Comparison of ENCODE assay signal across 8 mouse cellular contexts in genomic region chr7:45708221-45708761, GRCm38 (mm10). TPM values are rescaled to one million over a fixed set of nuclear protein-coding genes. Genes with fewer than 3 reads are reported as not detected.
DNase-seq lines count a peak whose midpoint lies in the region; ATAC-seq and TF ChIP-seq lines count a peak whose summit lies in the region.

No protein-coding gene starts in this region.

- no peak for ATAC-seq in intestine, embryonic 14.5 days (replicated peaks; ENCODE audit: low FRiP score, low TSS enrichment, low read depth)
- ATAC-seq in liver, postnatal 0 days, result no peak

- no peak for TF ChIP-seq CTCF in MEL (IDR thresholded peaks at IDR 0.05 in 2 of 3, conservative IDR thresholded peaks at IDR 0.05 in 1 of 3; ENCODE audit: control insufficient read depth in 1 of 3, insufficient read depth in 1 of 3, low read depth in 2 of 3, low read length in 3 of 3, poor library complexity in 1 of 3, severe bottlenecking in 1 of 3)
- no peak for TF ChIP-seq CTCF in gastrocnemius, adult 2 months (IDR thresholded peaks at IDR 0.05)
- no peak for TF ChIP-seq CTCF in liver, postnatal 0 days (IDR thresholded peaks at IDR 0.05; ENCODE audit: low read depth)

- peak; percentile 56 to 58 for DNase-seq in B cell, adult 2 months
- DNase-seq in MEL (ENCODE audit: low read depth, low spot score), result peak; percentile 72
- peak; percentile 84 for DNase-seq in gastrocnemius, adult 2 months
- no peak for DNase-seq in intestine, embryonic 14.5 days (ENCODE audit: low spot score)
- no peak for DNase-seq in liver, postnatal 0 days
- no peak for DNase-seq in left cerebral cortex, postnatal 10 days (ENCODE audit: extremely low spot score in 1 of 2, low spot score in 2 of 2)
- no peak for DNase-seq in right cerebral cortex, adult 18-20 months
- DNase-seq in Muller cell, postnatal 12 days (ENCODE audit: inconsistent ontology term), result no peak

- peak overlapping the region; percentile 50 to 54 for H3K4me3 ChIP-seq in MEL (ENCODE audit: control insufficient read depth in 1 of 2, insufficient read depth in 1 of 2, low read depth in 2 of 2, low read length in 2 of 2)
- H3K4me3 ChIP-seq in gastrocnemius, adult 2 months, result peak overlapping the region; percentile 79
- no peak overlapping the region for H3K4me3 ChIP-seq in intestine, embryonic 14.5 days (ENCODE audit: low read depth, low read length)
- no peak overlapping the region for H3K4me3 ChIP-seq in liver, postnatal 0 days (ENCODE audit: low read depth, low read length)

- no peaks in the 10 kb centered on the region for H3K9me3 ChIP-seq in MEL (replicated peaks; ENCODE audit: insufficient read depth, low read length)
- no peaks in the 10 kb centered on the region for H3K9me3 ChIP-seq in intestine, embryonic 14.5 days (ENCODE audit: control insufficient read depth, low read length)
- no peaks in the 10 kb centered on the region for H3K9me3 ChIP-seq in liver, postnatal 0 days (ENCODE audit: low read length)

- no peak for TF ChIP-seq RAD21 in MEL (IDR thresholded peaks at IDR 0.05; ENCODE audit: low read depth, low read length)

- no peak for TF ChIP-seq EP300 in MEL (IDR thresholded peaks at IDR 0.05; ENCODE audit: low read depth in 1 of 2, low read length in 2 of 2)
- no peak for TF ChIP-seq EP300 in liver, postnatal 0 days (IDR thresholded peaks at IDR 0.05; ENCODE audit: low read depth)

- 30% methylated on average over 13 of the region's 13 CpGs for WGBS in intestine, embryonic 14.5 days
- WGBS in liver, postnatal 0 days (ENCODE audit: insufficient replicate concordance), result 44% methylated on average over 13 of the region's 13 CpGs

- peak overlapping the region; percentile 81 for H3K9ac ChIP-seq in MEL (ENCODE audit: control insufficient read depth, low read depth, low read length, poor library complexity, severe bottlenecking)
- no peak overlapping the region for H3K9ac ChIP-seq in intestine, embryonic 14.5 days (ENCODE audit: low read length)
- peak overlapping the region; percentile 49 for H3K9ac ChIP-seq in liver, postnatal 0 days (replicated peaks)

- intact Hi-C loops in gastrocnemius, adult 2 months (cut with DNase I), result no loop called here
- intact Hi-C loops in left cerebral cortex, postnatal 10 days (cut with DNase I), result no loop called here

- no peaks in the 10 kb centered on the region for H3K27me3 ChIP-seq in MEL (ENCODE audit: control insufficient read depth in 1 of 2, insufficient read depth in 2 of 2, low read length in 2 of 2)
- H3K27me3 ChIP-seq in intestine, embryonic 14.5 days (replicated peaks; ENCODE audit: control insufficient read depth, insufficient read depth, low read length), result no peaks in the 10 kb centered on the region
- no peaks in the 10 kb centered on the region for H3K27me3 ChIP-seq in liver, postnatal 0 days (ENCODE audit: insufficient read depth, low read length)

- H3K4me1 ChIP-seq in MEL (ENCODE audit: control insufficient read depth in 1 of 2, insufficient read depth in 2 of 2, low read length in 2 of 2), result peaks cover 0 to 12% of the 10 kb centered on the region in 2 experiments; a peak in 1 of 4 replicates
- peaks cover 36% of the 10 kb centered on the region for H3K4me1 ChIP-seq in intestine, embryonic 14.5 days (replicated peaks; ENCODE audit: control insufficient read depth, insufficient read depth, low read length)
- peaks cover 59% of the 10 kb centered on the region for H3K4me1 ChIP-seq in liver, postnatal 0 days (ENCODE audit: insufficient read depth)

- peaks cover 7% of the 10 kb centered on the region for H3K79me2 ChIP-seq in MEL (ENCODE audit: control insufficient read depth, insufficient read depth, low read length, poor library complexity)

- no peak for TF ChIP-seq POLR2A in MEL (IDR thresholded peaks at IDR 0.05; ENCODE audit: control insufficient read depth in 1 of 2, insufficient read depth in 1 of 2, low read depth in 1 of 2, low read length in 2 of 2, poor library complexity in 1 of 2)

- peak overlapping the region; percentile 97 for H3K27ac ChIP-seq in MEL (ENCODE audit: control insufficient read depth, low read depth, low read length)
- peak overlapping the region; percentile 93 for H3K27ac ChIP-seq in gastrocnemius, adult 2 months
- H3K27ac ChIP-seq in intestine, embryonic 14.5 days (ENCODE audit: low read depth), result peak overlapping the region; percentile 34; the same call in 1 of the 2 replicates
- peak overlapping the region; percentile 85 for H3K27ac ChIP-seq in liver, postnatal 0 days (ENCODE audit: low read depth)

- peak overlapping the region; percentile 96 for H3K4me2 ChIP-seq in intestine, embryonic 14.5 days (ENCODE audit: low read length)
- H3K4me2 ChIP-seq in liver, postnatal 0 days (ENCODE audit: low read depth, low read length), result peak overlapping the region; percentile 99

- peaks cover 0 to 5% of the 10 kb centered on the region in 2 experiments; a peak in 2 of 4 replicates for H3K36me3 ChIP-seq in MEL (ENCODE audit: control insufficient read depth in 1 of 2, insufficient read depth in 2 of 2, low read length in 2 of 2)
- peaks cover 39% of the 10 kb centered on the region for H3K36me3 ChIP-seq in intestine, embryonic 14.5 days (ENCODE audit: control insufficient read depth, insufficient read depth, low read length)
- peaks cover 33% of the 10 kb centered on the region for H3K36me3 ChIP-seq in liver, postnatal 0 days (replicated peaks; ENCODE audit: insufficient read depth, low read length)

TF ChIP-seq in MEL, 35 proteins besides CTCF, POLR2A, EP300 and RAD21 (continues in another document):
- TF ChIP-seq MYC (IDR thresholded peaks at IDR 0.05; ENCODE audit: low read depth, low read length), result no peak
- TF ChIP-seq NELFE (IDR thresholded peaks at IDR 0.05; ENCODE audit: low read depth, low read length), result no peak
- no peak for TF ChIP-seq E2F4 (IDR thresholded peaks at IDR 0.05; ENCODE audit: borderline replicate concordance, low read depth, low read length)
- no peak; the same call in 1 of the 2 replicates for TF ChIP-seq CHD2 (IDR thresholded peaks at IDR 0.05; ENCODE audit: low read length)
- TF ChIP-seq ETS1 (IDR thresholded peaks at IDR 0.05; ENCODE audit: low read depth, low read length), result peak; percentile 7; the same call in 1 of the 2 replicates
- no peak for TF ChIP-seq MXI1 (IDR thresholded peaks at IDR 0.05; ENCODE audit: low read depth, low read length)
- TF ChIP-seq TAL1 (IDR thresholded peaks at IDR 0.05; ENCODE audit: low read length), result no peak
- no peak for TF ChIP-seq GABPA (IDR thresholded peaks at IDR 0.05; ENCODE audit: low read depth, low read length)
- no peak for TF ChIP-seq ZC3H11A (IDR thresholded peaks at IDR 0.05; ENCODE audit: low read depth, low read length)
- no peak; the same call in 1 of the 2 replicates for TF ChIP-seq MAX (IDR thresholded peaks at IDR 0.05; ENCODE audit: low read length)
- 0 out of 2 replicates have a peak, but pooled peaks have one; percentile 16 for TF ChIP-seq CHD1 (IDR thresholded peaks at IDR 0.05; ENCODE audit: low read depth, low read length)
- TF ChIP-seq HCFC1 (IDR thresholded peaks at IDR 0.05; ENCODE audit: low read depth, low read length), result peak; percentile 26; the same call in 1 of the 2 replicates

RNA-seq across cellular contexts. Expression of gene Dbp, which starts 3.4 kb away (rescaled TPM):
- 21.1 and 24.4 TPM in 2 replicates for total RNA-seq in MEL (2012; rRNA removed)
- 10 to 100 TPM in 1 of 2 experiments, not detected in 1; 22.5 TPM for polyA plus RNA-seq in MEL (2012; ENCODE audit: insufficient read depth in 1 of 2, insufficient read length in 2 of 2, low read depth in 1 of 2, low replicate concordance in 2 of 2, missing spikeins in 1 of 2)
- 100 to 1,000 TPM in 1 of 2 experiments, 1 to 10 TPM in 1; 8.8 to 105 TPM for total RNA-seq in gastrocnemius, adult 2 months (2021)
- polyA plus RNA-seq in intestine, embryonic 14.5 days (2014; fragmentation: Nextera tagmentation; extraction: Ambion mirVana), result 3.7 and 4.0 TPM in 2 replicates
- 3.6 and 5.2 TPM in 2 replicates for polyA plus RNA-seq in liver, postnatal 0 days (2015; fragmentation: Nextera tagmentation; extraction: Ambion mirVana)
- 10 to 100 TPM; 40.9 to 51.0 TPM for total RNA-seq in left cerebral cortex, postnatal 10 days (2021)

RNA-seq across cellular contexts. Expression of gene Rpl18, which starts 7.0 kb away (rescaled TPM):
- total RNA-seq in MEL (2012; rRNA removed), result 3,210 and 3,724 TPM in 2 replicates
- polyA plus RNA-seq in MEL (2012; ENCODE audit: insufficient read depth in 1 of 2, insufficient read length in 2 of 2, low read depth in 1 of 2, low replicate concordance in 2 of 2, missing spikeins in 1 of 2), result 1,000 to 10,000 TPM in 1 of 2 experiments, not detected in 1; 3,544 TPM
- total RNA-seq in gastrocnemius, adult 2 months (2021), result 100 to 1,000 TPM; 451 to 508 TPM
- 1,434 and 1,450 TPM in 2 replicates for polyA plus RNA-seq in intestine, embryonic 14.5 days (2014; fragmentation: Nextera tagmentation; extraction: Ambion mirVana)
- polyA plus RNA-seq in liver, postnatal 0 days (2015; fragmentation: Nextera tagmentation; extraction: Ambion mirVana), result 494 and 510 TPM in 2 replicates
- 100 to 1,000 TPM; 437 to 456 TPM for total RNA-seq in left cerebral cortex, postnatal 10 days (2021)

RNA-seq across cellular contexts. Expression of gene Car11, which starts 8.6 kb away (rescaled TPM):
- total RNA-seq in MEL (2012; rRNA removed), result 0.29 and 0.77 TPM in 2 replicates
- 1 to 10 TPM in 1 of 2 experiments, not detected in 1; 1.5 TPM for polyA plus RNA-seq in MEL (2012; ENCODE audit: insufficient read depth in 1 of 2, insufficient read length in 2 of 2, low read depth in 1 of 2, low replicate concordance in 2 of 2, missing spikeins in 1 of 2)
- 10 to 100 TPM in 1 of 2 experiments, 1 to 10 TPM in 1; 7.7 to 16.4 TPM for total RNA-seq in gastrocnemius, adult 2 months (2021)
- polyA plus RNA-seq in intestine, embryonic 14.5 days (2014; fragmentation: Nextera tagmentation; extraction: Ambion mirVana), result 7.3 and 8.2 TPM in 2 replicates
- 0.14 and 0.15 TPM in 2 replicates for polyA plus RNA-seq in liver, postnatal 0 days (2015; fragmentation: Nextera tagmentation; extraction: Ambion mirVana)
- total RNA-seq in left cerebral cortex, postnatal 10 days (2021), result 100 to 1,000 TPM; 152 to 154 TPM

RNA-seq across cellular contexts. Expression of gene Sphk2, which starts 9.5 kb away (rescaled TPM):
- total RNA-seq in MEL (2012; rRNA removed), result 18.3 and 21.0 TPM in 2 replicates
- polyA plus RNA-seq in MEL (2012; ENCODE audit: insufficient read depth in 1 of 2, insufficient read length in 2 of 2, low read depth in 1 of 2, low replicate concordance in 2 of 2, missing spikeins in 1 of 2), result 10 to 100 TPM in 1 of 2 experiments, not detected in 1; 40.2 TPM
- total RNA-seq in gastrocnemius, adult 2 months (2021), result 10 to 100 TPM; 14.4 to 15.8 TPM
- 27.3 and 28.1 TPM in 2 replicates for polyA plus RNA-seq in intestine, embryonic 14.5 days (2014; fragmentation: Nextera tagmentation; extraction: Ambion mirVana)
- 15.5 and 17.3 TPM in 2 replicates for polyA plus RNA-seq in liver, postnatal 0 days (2015; fragmentation: Nextera tagmentation; extraction: Ambion mirVana)
- 10 to 100 TPM; 23.0 to 24.6 TPM for total RNA-seq in left cerebral cortex, postnatal 10 days (2021)

RNA-seq across cellular contexts. Expression of gene Fam83e, which starts 12.7 kb away (rescaled TPM):
- 0.95 and 1.0 TPM in 2 replicates for total RNA-seq in MEL (2012; rRNA removed)
- polyA plus RNA-seq in MEL (2012; ENCODE audit: insufficient read depth in 1 of 2, insufficient read length in 2 of 2, low read depth in 1 of 2, low replicate concordance in 2 of 2, missing spikeins in 1 of 2), result under 1 TPM in 1 of 2 experiments, not detected in 1; 0.43 TPM
- total RNA-seq in gastrocnemius, adult 2 months (2021), result under 1 TPM; 0.08 to 0.31 TPM
- 4.1 and 5.8 TPM in 2 replicates for polyA plus RNA-seq in intestine, embryonic 14.5 days (2014; fragmentation: Nextera tagmentation; extraction: Ambion mirVana)
- polyA plus RNA-seq in liver, postnatal 0 days (2015; fragmentation: Nextera tagmentation; extraction: Ambion mirVana), result 0.13 TPM in 1 of 2 replicates, not detected in the other
- total RNA-seq in left cerebral cortex, postnatal 10 days (2021), result under 1 TPM; 0.26 to 0.39 TPM

Comparison
In these comparisons a context has a peak if more than half of its experiments do, and no peak if none do; other contexts are left out.
1. DNase-seq: peak in B cell, adult 2 months (2 of 2), MEL (single experiment) and gastrocnemius, adult 2 months (single experiment); none in intestine, embryonic 14.5 days (single experiment), liver, postnatal 0 days (single experiment), left cerebral cortex, postnatal 10 days (0 of 2), right cerebral cortex, adult 18-20 months (single experiment) and Muller cell, postnatal 12 days (single experiment).
2. H3K27ac ChIP-seq: peak in every context shown above with its lines; median percentile 97 in MEL; 93 in gastrocnemius, adult 2 months; 85 in liver, postnatal 0 days; 34 in intestine, embryonic 14.5 days.
3. H3K4me3 ChIP-seq: peak in MEL (2 of 2) and gastrocnemius, adult 2 months (single experiment); none in intestine, embryonic 14.5 days (single experiment) and liver, postnatal 0 days (single experiment).
4. RNA of gene Car11, which starts 8.6 kb away (total RNA-seq): 152 to 154 TPM in left cerebral cortex, postnatal 10 days; 7.7 to 16.4 TPM in gastrocnemius, adult 2 months and 0.29 to 0.77 TPM in MEL; every median in the first group is over 4 times any median in the second.